Comparison of ENCODE assay signal across 16 mouse cellular contexts in the genomic region with DNA sequence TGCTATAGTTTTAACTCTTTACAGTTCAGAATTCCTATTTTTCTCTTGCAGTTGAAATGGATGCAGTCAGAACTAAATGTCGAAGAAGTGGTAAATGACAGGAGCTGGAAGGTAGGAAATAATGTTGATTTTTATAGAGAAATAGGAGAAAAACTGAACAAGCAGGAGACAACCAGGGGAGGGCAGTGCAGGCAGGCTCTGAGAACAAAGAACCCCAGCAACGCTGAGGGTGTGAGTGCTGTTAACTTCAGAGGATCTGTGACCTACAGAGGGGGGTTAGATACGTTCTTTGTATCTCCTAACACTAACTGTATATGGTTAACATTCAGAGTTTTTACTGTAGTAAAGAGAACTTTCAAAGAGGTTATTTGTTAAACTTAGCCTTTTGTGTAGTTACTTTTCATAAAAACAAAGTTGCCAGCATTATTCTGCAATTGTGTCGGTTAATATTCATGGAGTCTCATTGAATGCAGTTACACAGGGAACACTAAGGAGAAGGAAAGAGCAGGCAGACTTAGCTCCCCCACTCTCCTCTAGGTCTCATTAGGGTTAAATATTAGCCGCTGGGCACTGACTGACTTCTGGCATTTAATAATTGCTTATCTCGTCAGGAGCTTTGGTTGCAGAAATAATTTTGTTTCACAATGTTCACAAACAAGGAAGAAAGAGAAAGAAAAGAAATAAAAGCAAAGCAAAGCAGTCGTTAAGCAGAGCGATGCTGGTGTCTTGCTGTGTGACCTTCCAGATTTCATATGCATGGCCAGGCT. TPM values are rescaled to one million over a fixed set of nuclear protein-coding genes. Genes with fewer than 3 reads are reported as not detected.
A peak's percentile ranks its signal among the peaks of the same experiment; 100 is the strongest.
DNase-seq lines count a peak whose midpoint lies in the region; ATAC-seq and TF ChIP-seq lines count a peak whose summit lies in the region.
"Had no signal": no experiment of that assay in that cellular context is flagged by ENCODE, and none has a peak within 500 bp of the region (broad histone marks: within the 10 kb centered on the region; RNA-seq: fewer than 3 reads in every experiment).

No protein-coding gene starts in this region.

- no peak overlapping the region for H3K27ac ChIP-seq in heart, adult 2 months
- no peak overlapping the region for H3K27ac ChIP-seq in midbrain, postnatal 0 days (ENCODE audit: low read depth, low read length)
- H3K27ac ChIP-seq in midbrain, embryonic 10.5 days (replicated peaks): no peak overlapping the region
- no peak overlapping the region for H3K27ac ChIP-seq in hindbrain, embryonic 16.5 days (ENCODE audit: low read depth, low read length)
- H3K27ac ChIP-seq: heart, embryonic 15.5 days; hindbrain, embryonic 15.5 days had no signal

- H3K9ac ChIP-seq in heart, adult 2 months (ENCODE audit: low read depth, low read length): no peak overlapping the region
- H3K9ac ChIP-seq in midbrain, postnatal 0 days (replicated peaks; ENCODE audit: low read length, poor library complexity, severe bottlenecking): no peak overlapping the region
- H3K9ac ChIP-seq in hindbrain, embryonic 16.5 days (ENCODE audit: low read depth, low read length): no peak overlapping the region
- H3K9ac ChIP-seq: heart, embryonic 15.5 days; hindbrain, embryonic 15.5 days had no signal

- H3K4me1 ChIP-seq in heart, adult 2 months (ENCODE audit: control insufficient read depth, insufficient read depth, low read length): peaks cover 2% of the 10 kb centered on the region
- H3K4me1 ChIP-seq in midbrain, postnatal 0 days (ENCODE audit: insufficient read depth, low read length): no peaks in the 10 kb centered on the region
- no peaks in the 10 kb centered on the region for H3K4me1 ChIP-seq in midbrain, embryonic 10.5 days
- no peaks in the 10 kb centered on the region for H3K4me1 ChIP-seq in hindbrain, embryonic 16.5 days (ENCODE audit: control insufficient read depth, insufficient read depth, low read depth, low read length)
- H3K4me1 ChIP-seq: heart, embryonic 15.5 days; hindbrain, embryonic 15.5 days had no signal

- 0 out of 2 replicates have a peak, but pooled peaks have one; percentile 3 for TF ChIP-seq CTCF in heart, adult 2 months (IDR thresholded peaks at IDR 0.05)
- TF ChIP-seq CTCF in midbrain, postnatal 0 days (IDR thresholded peaks at IDR 0.05): peak; percentile 61

- 82% methylated on average over 8 of the region's 8 CpGs for WGBS in heart, adult 2 months
- WGBS in midbrain, postnatal 0 days: 80% methylated on average over 8 of the region's 8 CpGs
- 84% methylated on average over 8 of the region's 8 CpGs for WGBS in midbrain, embryonic 10.5 days
- 74% methylated on average over 8 of the region's 8 CpGs for WGBS in hindbrain, embryonic 16.5 days

- no peaks in the 10 kb centered on the region for H3K27me3 ChIP-seq in heart, adult 2 months (ENCODE audit: control insufficient read depth, insufficient read depth, low read length)
- H3K27me3 ChIP-seq in midbrain, postnatal 0 days (ENCODE audit: insufficient read depth, low read length): no peaks in the 10 kb centered on the region
- no peaks in the 10 kb centered on the region for H3K27me3 ChIP-seq in midbrain, embryonic 10.5 days (ENCODE audit: low read depth, poor library complexity, severe bottlenecking)
- H3K27me3 ChIP-seq in hindbrain, embryonic 16.5 days (replicated peaks; ENCODE audit: control insufficient read depth, insufficient read depth, low read length): no peaks in the 10 kb centered on the region
- H3K27me3 ChIP-seq: heart, embryonic 15.5 days; hindbrain, embryonic 15.5 days; megakaryocyte, embryonic 14.5 days had no signal

- H3K9me3 ChIP-seq in midbrain, postnatal 0 days (ENCODE audit: low read length): no peaks in the 10 kb centered on the region
- no peaks in the 10 kb centered on the region for H3K9me3 ChIP-seq in midbrain, embryonic 10.5 days (replicated peaks)
- H3K9me3 ChIP-seq in hindbrain, embryonic 16.5 days (ENCODE audit: control insufficient read depth, low read length): no peaks in the 10 kb centered on the region
- H3K9me3 ChIP-seq: heart, embryonic 15.5 days; hindbrain, embryonic 15.5 days; megakaryocyte, embryonic 14.5 days had no signal

- no peaks in the 10 kb centered on the region for H3K79me2 ChIP-seq in heart, adult 2 months (replicated peaks; ENCODE audit: control insufficient read depth, insufficient read depth, low read length)

- no peak for TF ChIP-seq EP300 in heart, adult 2 months (IDR thresholded peaks at IDR 0.05; ENCODE audit: insufficient read depth, low read depth, low read length)

- H3K36me3 ChIP-seq in heart, adult 2 months (ENCODE audit: control insufficient read depth, insufficient read depth, low read length): no peaks in the 10 kb centered on the region
- H3K36me3 ChIP-seq in midbrain, postnatal 0 days (ENCODE audit: insufficient read depth, low read length): peaks cover 14% of the 10 kb centered on the region
- peaks cover 76% of the 10 kb centered on the region for H3K36me3 ChIP-seq in midbrain, embryonic 10.5 days
- H3K36me3 ChIP-seq in hindbrain, embryonic 16.5 days (ENCODE audit: control insufficient read depth, insufficient read depth, low read length): 0 out of 2 replicates have a peak, but pooled peaks cover 8% of the 10 kb centered on the region

- TF ChIP-seq POLR2A in heart, adult 2 months (IDR thresholded peaks at IDR 0.05; ENCODE audit: insufficient read depth, low read depth, low read length): no peak

- no peak for DNase-seq in heart, adult 2 months
- DNase-seq in heart, postnatal 25 days (ENCODE audit: low spot score): no peak
- peak; percentile 12 for DNase-seq in midbrain, postnatal 0 days (ENCODE audit: low spot score)
- no peak for DNase-seq in midbrain, embryonic 10.5 days (ENCODE audit: low spot score)
- DNase-seq in kidney, adult 9 months: peak; percentile 80
- DNase-seq in MN1 (ENCODE audit: low spot score) (no peak), adipocyte (ENCODE audit: low spot score) (no peak)
- DNase-seq: cerebellum, adult 2 months; gastrocnemius, postnatal 25 days; lung, adult 18-20 months; thymus, adult 2 months had no signal

- no peak overlapping the region for H3K4me3 ChIP-seq in heart, adult 2 months
- H3K4me3 ChIP-seq in midbrain, postnatal 0 days (ENCODE audit: low read depth, low read length): no peak overlapping the region
- H3K4me3 ChIP-seq in midbrain, embryonic 10.5 days: no peak overlapping the region
- H3K4me3 ChIP-seq in hindbrain, embryonic 16.5 days (ENCODE audit: low read length): no peak overlapping the region
- H3K4me3 ChIP-seq: heart, embryonic 15.5 days; hindbrain, embryonic 15.5 days; megakaryocyte, embryonic 14.5 days had no signal

- ATAC-seq in midbrain, postnatal 0 days (ENCODE audit: low FRiP score): no peak
- ATAC-seq in hindbrain, embryonic 16.5 days: no peak

- intact Hi-C loops in heart, adult 2 months (cut with DNase I): no loop called here
- intact Hi-C loops in heart, postnatal 25 days (cut with DNase I): no loop called here

- H3K4me2 ChIP-seq in midbrain, postnatal 0 days (ENCODE audit: low read depth, low read length, poor library complexity, severe bottlenecking): no peak overlapping the region
- H3K4me2 ChIP-seq in hindbrain, embryonic 16.5 days (ENCODE audit: low read length): no peak overlapping the region
- H3K4me2 ChIP-seq: heart, embryonic 15.5 days; hindbrain, embryonic 15.5 days had no signal

RNA-seq across cellular contexts. Expression of gene Ccdc58, which starts 18.5 kb away (rescaled TPM):
- total RNA-seq in heart, adult 2 months (2021): 10 to 100 TPM; 31.1 to 33.3 TPM
- 14.0 and 24.2 TPM in 2 replicates for polyA plus RNA-seq in heart, adult 2 months (2012; rRNA removed)
- total RNA-seq in heart, postnatal 25 days (2021): 10 to 100 TPM; 30.7 to 35.8 TPM
- total RNA-seq in midbrain, postnatal 0 days (2014; rRNA removed): 8.2 and 14.3 TPM in 2 replicates
- polyA plus RNA-seq in midbrain, postnatal 0 days (2015; fragmentation: Nextera tagmentation; extraction: Ambion mirVana): 22.9 and 26.6 TPM in 2 replicates
- polyA plus RNA-seq in midbrain, embryonic 10.5 days (2016; fragmentation: Nextera tagmentation; extraction: Ambion mirVana): 79.9 and 103 TPM in 2 replicates
- polyA plus RNA-seq in hindbrain, embryonic 16.5 days (2015; fragmentation: Nextera tagmentation; extraction: Ambion mirVana): 29.1 and 29.6 TPM in 2 replicates

RNA-seq across cellular contexts. Expression of gene Fam162a, which starts 18.6 kb away (rescaled TPM):
- 100 to 1,000 TPM; 212 to 248 TPM for total RNA-seq in heart, adult 2 months (2021)
- polyA plus RNA-seq in heart, adult 2 months (2012; rRNA removed): 95.0 and 98.5 TPM in 2 replicates
- total RNA-seq in heart, postnatal 25 days (2021): 100 to 1,000 TPM; 241 to 254 TPM
- 9.2 and 25.0 TPM in 2 replicates for total RNA-seq in midbrain, postnatal 0 days (2014; rRNA removed)
- polyA plus RNA-seq in midbrain, postnatal 0 days (2015; fragmentation: Nextera tagmentation; extraction: Ambion mirVana): 117 and 123 TPM in 2 replicates
- 277 and 355 TPM in 2 replicates for polyA plus RNA-seq in midbrain, embryonic 10.5 days (2016; fragmentation: Nextera tagmentation; extraction: Ambion mirVana)
- 136 and 144 TPM in 2 replicates for polyA plus RNA-seq in hindbrain, embryonic 16.5 days (2015; fragmentation: Nextera tagmentation; extraction: Ambion mirVana)

RNA-seq across cellular contexts. Expression of gene Csta1, which starts 41.0 kb away (rescaled TPM):
- total RNA-seq in heart, adult 2 months (2021): not detected
- not detected in 2 replicates for polyA plus RNA-seq in heart, adult 2 months (2012; rRNA removed)
- not detected for total RNA-seq in heart, postnatal 25 days (2021)
- 0.22 TPM in 1 of 2 replicates, not detected in the other for total RNA-seq in midbrain, postnatal 0 days (2014; rRNA removed)
- not detected in 2 replicates for polyA plus RNA-seq in midbrain, postnatal 0 days (2015; fragmentation: Nextera tagmentation; extraction: Ambion mirVana)
- 0.10 TPM in 1 of 2 replicates, not detected in the other for polyA plus RNA-seq in midbrain, embryonic 10.5 days (2016; fragmentation: Nextera tagmentation; extraction: Ambion mirVana)
- polyA plus RNA-seq in hindbrain, embryonic 16.5 days (2015; fragmentation: Nextera tagmentation; extraction: Ambion mirVana): not detected in 2 replicates
- total RNA-seq: gastrocnemius, postnatal 25 days had no signal
- polyA plus RNA-seq: cerebellum, adult 2 months; heart, embryonic 15.5 days; spleen, adult 2 months; thymus, adult 2 months had no signal

RNA-seq across cellular contexts. Expression of gene Wdr5b, which starts 49.0 kb away (rescaled TPM):
- 1 to 10 TPM; 2.7 to 2.8 TPM for total RNA-seq in heart, adult 2 months (2021)
- polyA plus RNA-seq in heart, adult 2 months (2012; rRNA removed): 1.8 and 2.5 TPM in 2 replicates
- total RNA-seq in heart, postnatal 25 days (2021): 1 to 10 TPM; 2.6 to 2.9 TPM
- 5.8 and 9.3 TPM in 2 replicates for total RNA-seq in midbrain, postnatal 0 days (2014; rRNA removed)
- 6.1 and 6.6 TPM in 2 replicates for polyA plus RNA-seq in midbrain, postnatal 0 days (2015; fragmentation: Nextera tagmentation; extraction: Ambion mirVana)
- polyA plus RNA-seq in midbrain, embryonic 10.5 days (2016; fragmentation: Nextera tagmentation; extraction: Ambion mirVana): 8.8 and 10.6 TPM in 2 replicates
- 10.2 and 11.9 TPM in 2 replicates for polyA plus RNA-seq in hindbrain, embryonic 16.5 days (2015; fragmentation: Nextera tagmentation; extraction: Ambion mirVana)

Comparison
In these comparisons a context has a peak if more than half of its experiments do, and no peak if none do; other contexts are left out.
1. DNase-seq: peak in midbrain, postnatal 0 days (single experiment) and kidney, adult 9 months (single experiment); none in heart, adult 2 months (0 of 2), heart, postnatal 25 days (single experiment), midbrain, embryonic 10.5 days (single experiment), MN1 (single experiment) and adipocyte (single experiment).